Mouse (Mus musculus) spleen, adult 2 months (tissue): ENCODE measurements around the gene Tldc1.

Source experiments
- CTCF ChIP-seq: fragments of 200-500 bp; IDR thresholded peaks from 2 replicates; pipeline ENCODE4 v1.5.1; 2011; ENCODE audit warnings: mild to moderate bottlenecking, inconsistent platforms; ENCODE audit not compliant: insufficient read depth, insufficient read length, insufficient replicate concordance; ENCODE audit errors: extremely low read depth
- POLR2A ChIP-seq: fragments of 200-500 bp; IDR thresholded peaks from 2 replicates; pipeline ENCODE4 v1.6.1; 2011; ENCODE audit warnings: low read depth, low read length, inconsistent platforms

DNA sequence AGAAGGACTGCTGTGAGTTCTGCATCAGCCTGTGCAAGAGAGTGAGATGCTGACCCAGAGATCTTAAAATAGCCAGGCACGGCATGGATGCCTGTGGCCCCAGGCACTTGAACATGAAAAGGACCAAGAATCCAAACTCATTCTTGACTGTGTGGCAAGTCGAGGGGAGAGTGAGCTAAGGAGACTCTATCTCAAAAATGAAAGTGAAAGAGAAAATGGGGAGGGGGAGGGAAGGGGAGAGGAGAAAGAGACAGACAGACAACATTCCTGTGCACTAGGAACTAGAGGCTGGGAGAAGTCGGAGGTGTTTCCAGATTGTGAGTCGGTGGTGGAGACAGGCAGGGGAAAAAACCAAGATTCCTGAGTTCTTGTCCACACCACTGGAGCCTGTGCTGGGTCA, 54.5 kb downstream of the Tldc1 start:
- TF ChIP-seq CTCF (no peak), POLR2A (no peak)
